Mouse (Mus musculus) common myeloid progenitor, adult 5-6 weeks (primary cell): ENCODE measurements around the gene Klf6. TPM values are rescaled to one million over a fixed set of nuclear protein-coding genes. Genes with fewer than 3 reads are reported as not detected.
A peak's percentile ranks its signal among the peaks of the same experiment; 100 is the strongest.

Source experiments
- ATAC-seq: replicated peaks from 2 replicates; pipeline ENCODE4 v1.8.0; 2016; ENCODE audit warnings: low read depth, mild to moderate bottlenecking, moderate TSS enrichment, inconsistent platforms; ENCODE audit not compliant: poor library complexity, severe bottlenecking
- total RNA-seq: library from RNA; stranded (forward); fragments of 200-1000, 187-1606 nt; gene quantifications from 2 replicates; pipeline ENCODE4 v1.2.3, GENCODE M21; 2017

The Klf6 gene
- total RNA-seq, 1 experiment from 2014 or later: 107 TPM

GRCm38 (mm10) chr13:5862626-5863407, 1.5 kb downstream of the Klf6 start:
- ATAC-seq: no peak

GRCm38 (mm10) chr13:5863408-5863891, 2.2 kb downstream of the Klf6 start:
- 0 out of 2 replicates have a peak, but pooled peaks have one; percentile 5 for ATAC-seq

GRCm38 (mm10) chr13:5864265-5865097, 3.2 kb downstream of the Klf6 start:
- ATAC-seq: peak; percentile 34

- ATAC-seq: no peak
These were observed 3.8 kb downstream of the Klf6 start for GRCm38 (mm10) chr13:5865098-5865415.

GRCm38 (mm10) chr13:5866091-5866490, 4.8 kb downstream of the Klf6 start:
- ATAC-seq: no peak

GRCm38 (mm10) chr13:5866532-5866931, 5.2 kb downstream of the Klf6 start:
- no peak for ATAC-seq

- no peak for ATAC-seq
These were observed 7.1 kb downstream of the Klf6 start for GRCm38 (mm10) chr13:5868376-5868775.

- ATAC-seq: no peak
These were observed 8.2 kb downstream of the Klf6 start for GRCm38 (mm10) chr13:5869433-5869832.

GRCm38 (mm10) chr13:5869842-5870241, 8.6 kb downstream of the Klf6 start:
- ATAC-seq: no peak

- ATAC-seq: peak; percentile 33
These were observed 9.3 kb downstream of the Klf6 start for GRCm38 (mm10) chr13:5870382-5871272.

- ATAC-seq: no peak
These were observed 10.1 kb downstream of the Klf6 start for GRCm38 (mm10) chr13:5871414-5871813.

- no peak for ATAC-seq
These were observed 12.4 kb downstream of the Klf6 start for GRCm38 (mm10) chr13:5873681-5874080.

- peak; percentile 74 for ATAC-seq
These were observed 14.2 kb downstream of the Klf6 start for GRCm38 (mm10) chr13:5875478-5875877.

GRCm38 (mm10) chr13:5878748-5879147, 17.5 kb downstream of the Klf6 start:
- no peak for ATAC-seq

- no peak for ATAC-seq
These were observed 25.5 kb downstream of the Klf6 start for GRCm38 (mm10) chr13:5886810-5887209.

- ATAC-seq: peak; percentile 92
These were observed 26.9 kb downstream of the Klf6 start for GRCm38 (mm10) chr13:5888164-5888563.

GRCm38 (mm10) chr13:5888731-5889130, 27.4 kb downstream of the Klf6 start:
- peak; percentile 62 for ATAC-seq

GRCm38 (mm10) chr13:5890035-5890434, 28.8 kb downstream of the Klf6 start:
- no peak for ATAC-seq

- no peak for ATAC-seq
These were observed 31.6 kb downstream of the Klf6 start for GRCm38 (mm10) chr13:5892684-5893447.
